Mouse (Mus musculus) skeletal muscle tissue, postnatal 0 days (tissue): ENCODE results near the gene Mrpl30. TPM values are rescaled to one million over a fixed set of nuclear protein-coding genes. Genes with fewer than 3 reads are reported as not detected.

Source experiments
- polyA plus RNA-seq: library from polyadenylated mRNA; unstranded; fragments of >200 nt; fragmentation: Nextera tagmentation; extraction: Ambion mirVana; gene quantifications from 2 replicates; pipeline ENCODE4 v1.2.1, GENCODE M21; 2015

Gene Mrpl30
- 389 and 482 TPM in 2 replicates for polyA plus RNA-seq

DNA sequence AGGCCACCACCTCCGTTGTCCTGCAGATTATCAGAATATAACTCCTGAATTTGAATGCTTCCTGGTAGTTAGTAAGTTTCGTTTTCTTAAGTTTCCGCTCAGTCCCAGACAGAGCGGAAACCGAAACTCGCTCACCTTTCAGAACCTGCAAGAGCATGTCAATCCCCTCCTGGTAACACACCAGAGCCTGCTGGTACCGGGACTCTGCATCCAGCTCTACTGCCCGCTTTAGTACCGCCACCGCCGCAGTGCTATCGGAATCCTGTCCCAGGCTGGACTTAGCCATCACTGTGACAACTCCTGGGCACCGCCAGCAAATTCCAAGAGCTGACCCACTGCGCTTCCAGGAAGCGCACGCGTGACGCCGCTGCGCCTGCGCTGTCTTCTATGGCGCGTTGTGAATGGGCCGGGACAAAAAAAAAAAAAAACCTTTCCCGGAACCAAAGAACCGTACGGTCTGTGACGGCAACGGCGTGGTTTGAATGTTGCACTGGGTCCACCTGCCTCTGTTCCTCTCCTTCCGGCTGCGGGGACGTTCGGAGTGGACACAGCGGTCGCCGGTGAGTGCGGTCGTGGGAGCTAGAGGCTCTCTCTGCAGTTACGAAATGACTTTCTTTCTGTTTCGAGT lies at the start of gene Mrpl30, which contains the start of gene Mitd1:
TSS of gene Mrpl30 (plus strand) at position 453 of the 628 bp plus-strand sequence.
TSS of gene Mitd1 (minus strand) at position 387 of the 628 bp plus-strand sequence.

DNA sequence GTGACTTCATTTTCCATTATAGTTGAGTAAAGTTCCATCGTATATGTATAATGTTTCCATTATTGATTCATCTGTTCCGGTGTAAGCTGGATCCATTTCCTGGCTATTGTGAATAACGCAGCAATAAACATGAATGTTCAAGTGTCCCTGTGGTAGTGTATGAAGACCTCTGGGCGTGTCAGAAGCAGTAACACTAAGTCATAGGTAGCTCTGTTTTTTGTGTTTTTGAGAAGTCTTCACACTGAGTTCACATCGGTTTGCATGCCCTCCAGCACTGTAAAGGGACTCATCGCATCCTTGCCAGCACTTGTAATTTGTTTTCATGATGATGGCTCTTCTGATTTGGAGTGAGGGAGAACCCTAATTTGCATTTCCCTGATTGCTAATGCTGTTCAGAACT lies 24.0 kb upstream of the Mrpl30 start, which contains the start of gene Tsga10:
TSS of gene Tsga10 (minus strand) at position 144 of the 400 bp plus-strand sequence.

DNA sequence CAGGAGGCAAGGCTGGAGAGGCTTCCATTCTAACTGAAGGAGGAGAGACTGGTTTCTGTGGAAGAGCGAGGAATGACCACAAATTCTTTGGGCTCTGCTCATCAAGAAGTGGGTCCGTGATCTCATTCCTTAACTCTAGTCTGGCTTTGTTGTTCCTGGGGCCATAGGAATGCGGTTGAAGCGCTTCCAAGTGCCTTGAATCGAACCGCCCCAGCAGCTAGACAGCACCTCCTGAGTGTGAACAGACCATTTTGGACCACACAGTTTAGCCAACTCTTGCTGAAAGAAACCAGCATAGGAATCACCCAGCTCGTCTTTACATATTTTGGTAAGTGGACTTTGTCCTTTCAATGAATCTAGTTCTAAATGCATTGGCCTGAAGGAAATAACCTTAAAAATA lies 18.6 kb upstream of the Mrpl30 start, which contains the start of gene Lipt1:
TSS of gene Lipt1 (plus strand) at position 35 of the 400 bp plus-strand sequence.

DNA sequence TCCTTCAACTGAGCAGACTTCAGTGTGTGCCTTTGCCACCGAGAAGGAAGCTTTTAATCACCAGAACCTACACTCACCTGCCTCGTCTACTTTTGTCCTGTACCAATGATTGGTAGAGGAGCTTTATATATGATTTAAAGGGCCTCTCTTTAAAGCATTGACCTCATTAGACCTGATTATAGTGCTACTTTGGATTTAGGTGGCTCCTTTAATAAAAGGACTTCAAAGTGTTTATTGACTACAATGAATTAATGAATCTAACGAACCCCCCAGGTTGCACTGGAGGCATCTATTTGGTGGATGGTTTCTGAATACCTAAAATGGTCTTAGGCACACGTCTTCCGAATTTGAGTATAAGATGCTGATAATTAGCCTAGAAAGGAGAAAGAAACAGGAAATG lies 26.1 kb downstream of the Mrpl30 start, which contains the start of gene Lyg2:
TSS of gene Lyg2 (minus strand) at position 101 of the 400 bp plus-strand sequence.

Other genes with a start within 250 kb of the Mrpl30 start
- gene 2010300C02Rik, start 170.4 kb upstream of the Mrpl30 start, polyA plus RNA-seq: 0.21 and 0.44 TPM in 2 replicates
- gene Tsga10, start 24.0 kb upstream of the Mrpl30 start, polyA plus RNA-seq: 3.5 and 4.1 TPM in 2 replicates
- 10.2 and 12.0 TPM in 2 replicates for gene Lipt1, start 18.7 kb upstream of the Mrpl30 start, polyA plus RNA-seq
- 7.5 and 9.9 TPM in 2 replicates for gene Mitd1, start 66 bp upstream of the Mrpl30 start, polyA plus RNA-seq
- not detected in 2 replicates for gene Lyg2, start 26.0 kb downstream of the Mrpl30 start, polyA plus RNA-seq
- not detected in 2 replicates for gene Lyg1, start 67.3 kb downstream of the Mrpl30 start, polyA plus RNA-seq
- gene Txndc9, start 107.4 kb downstream of the Mrpl30 start, polyA plus RNA-seq: 77.4 and 79.0 TPM in 2 replicates
- 13.3 and 16.2 TPM in 2 replicates for gene Eif5b, start 107.5 kb downstream of the Mrpl30 start, polyA plus RNA-seq
- 10.5 and 11.0 TPM in 2 replicates for gene Rev1, start 239.3 kb downstream of the Mrpl30 start, polyA plus RNA-seq